Mouse (Mus musculus) midbrain, embryonic 16.5 days (tissue): ENCODE measurements around the gene Sec11a. TPM values are rescaled to one million over a fixed set of nuclear protein-coding genes. Genes with fewer than 3 reads are reported as not detected.
"Not testable (repeated sequence)": the region's sequence is repeated elsewhere in the genome, so short reads cannot be mapped to it uniquely, and the experiment has no call there.

Source experiments
- ATAC-seq: fragments of 200-750 bp; cut with Nextera tagmentation; 2 replicates; pipeline ENCODE4 v1.8.0; 2017; ENCODE audit warnings: moderate TSS enrichment
- H3K27ac ChIP-seq: fragments of 300-500 bp; sonication (generic); 2 replicates; pipeline ENCODE4 v1.5.1; 2014; ENCODE audit warnings: mild to moderate bottlenecking, low read length, mixed read lengths
- H3K27me3 ChIP-seq: fragments of 300-500 bp; sonication (generic); 2 replicates; pipeline ENCODE4 v1.6.1; 2014; ENCODE audit warnings: low read depth, low read length, mixed read lengths; ENCODE audit not compliant: control insufficient read depth, insufficient read depth
- H3K36me3 ChIP-seq: fragments of 300-500 bp; sonication (generic); 2 replicates; pipeline ENCODE4 v1.6.1; 2014; ENCODE audit warnings: mild to moderate bottlenecking, low read length, moderate library complexity, mixed read lengths; ENCODE audit not compliant: control insufficient read depth, insufficient read depth
- H3K4me1 ChIP-seq: fragments of 300-500 bp; sonication (generic); 2 replicates; pipeline ENCODE4 v1.6.1; 2014; ENCODE audit warnings: mild to moderate bottlenecking, low read length, mixed read lengths; ENCODE audit not compliant: control insufficient read depth, insufficient read depth
- H3K4me2 ChIP-seq: fragments of 300-500 bp; sonication (generic); 2 replicates; pipeline ENCODE4 v1.6.1; 2014; ENCODE audit warnings: mild to moderate bottlenecking, low read length, mixed read lengths
- H3K4me3 ChIP-seq: fragments of 300-500 bp; sonication (generic); 2 replicates; pipeline ENCODE4 v1.5.1; 2014; ENCODE audit warnings: low read depth, mild to moderate bottlenecking, low read length, moderate library complexity, mixed read lengths
- H3K9ac ChIP-seq: fragments of 300-500 bp; sonication (generic); 2 replicates; pipeline ENCODE4 v1.6.1; 2014; ENCODE audit warnings: low read depth, low read length, mixed read lengths
- H3K9me3 ChIP-seq: fragments of 300-500 bp; sonication (generic); replicated peaks from 2 replicates; pipeline ENCODE4 v1.6.1; 2014; ENCODE audit warnings: mild to moderate bottlenecking, low read length, mixed read lengths; ENCODE audit not compliant: control insufficient read depth, poor library complexity, severe bottlenecking
- WGBS: fragments of 180-500 bp; shearing (Covaris S2); extraction: QIAGEN DNeasy Blood & Tissue Kit; methylation state at CpG from one replicate; pipeline ENCODE4 v1.1.7; 2014; 5-methylcytosine and 5-hydroxymethylcytosine counted together
- polyA plus RNA-seq: library from polyadenylated mRNA; unstranded; fragments of >200 nt; fragmentation: Nextera tagmentation; extraction: Ambion mirVana; gene quantifications from 2 replicates; pipeline ENCODE4 v1.2.1, GENCODE M21; 2015

The Sec11a gene
- polyA plus RNA-seq, 1 experiment from 2014 or later, result 156 TPM

DNA sequence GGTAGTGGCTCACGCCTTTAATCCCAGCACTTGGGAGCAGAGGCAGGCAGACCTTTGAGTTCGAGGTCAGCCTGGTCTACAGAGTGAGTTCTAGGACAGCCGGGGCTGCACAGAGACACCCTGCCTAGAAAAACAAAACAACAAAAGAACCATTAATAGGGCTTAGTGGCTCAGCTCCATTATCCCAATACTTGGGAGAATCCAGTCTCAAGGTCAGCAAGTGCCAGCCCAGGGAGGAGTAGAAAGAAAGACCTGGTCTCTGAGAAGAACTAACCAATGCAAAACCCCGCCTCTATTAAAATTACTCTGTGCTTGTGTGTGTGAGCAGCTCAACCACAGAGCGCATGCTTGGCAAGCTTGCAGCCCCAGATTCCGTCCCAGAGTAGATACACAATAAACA lies 15.2 kb upstream of the Sec11a start:
- H3K4me3 ChIP-seq, result no peak overlapping the region
- H3K27ac ChIP-seq, result no peak overlapping the region
- no peaks in the 10 kb centered on the region for H3K27me3 ChIP-seq
- no peaks in the 10 kb centered on the region for H3K9me3 ChIP-seq
- ATAC-seq, result no peak
- H3K36me3 ChIP-seq, result no peaks in the 10 kb centered on the region
- no peak overlapping the region for H3K9ac ChIP-seq
- 41% methylated on average over 6 of the region's 6 CpGs for WGBS
- no peaks in the 10 kb centered on the region for H3K4me1 ChIP-seq
- H3K4me2 ChIP-seq, result no peak overlapping the region

- no peaks in the 10 kb centered on the region for H3K9me3 ChIP-seq
- no peak overlapping the region for H3K27ac ChIP-seq
- no peak overlapping the region for H3K4me3 ChIP-seq
- no peaks in the 10 kb centered on the region for H3K4me1 ChIP-seq
- no peaks in the 10 kb centered on the region for H3K36me3 ChIP-seq
- no peak overlapping the region for H3K9ac ChIP-seq
- ATAC-seq, result no peak
- no peak overlapping the region for H3K4me2 ChIP-seq
- WGBS, result 86% methylated on average over 3 of the region's 3 CpGs
- no peaks in the 10 kb centered on the region for H3K27me3 ChIP-seq
Measured at GRCm38 (mm10) chr7:80959003-80959402, 11.4 kb upstream of the Sec11a start.

GRCm38 (mm10) chr7:80956891-80957290 lies 9.3 kb upstream of the Sec11a start:
- no peaks in the 10 kb centered on the region for H3K27me3 ChIP-seq
- no peak overlapping the region for H3K9ac ChIP-seq
- ATAC-seq, result no peak
- no peak overlapping the region for H3K27ac ChIP-seq
- no peaks in the 10 kb centered on the region for H3K4me1 ChIP-seq
- 96% methylated on average over 2 of the region's 2 CpGs for WGBS
- H3K9me3 ChIP-seq, result no peaks in the 10 kb centered on the region
- H3K4me2 ChIP-seq, result no peak overlapping the region
- no peaks in the 10 kb centered on the region for H3K36me3 ChIP-seq
- H3K4me3 ChIP-seq, result no peak overlapping the region

DNA sequence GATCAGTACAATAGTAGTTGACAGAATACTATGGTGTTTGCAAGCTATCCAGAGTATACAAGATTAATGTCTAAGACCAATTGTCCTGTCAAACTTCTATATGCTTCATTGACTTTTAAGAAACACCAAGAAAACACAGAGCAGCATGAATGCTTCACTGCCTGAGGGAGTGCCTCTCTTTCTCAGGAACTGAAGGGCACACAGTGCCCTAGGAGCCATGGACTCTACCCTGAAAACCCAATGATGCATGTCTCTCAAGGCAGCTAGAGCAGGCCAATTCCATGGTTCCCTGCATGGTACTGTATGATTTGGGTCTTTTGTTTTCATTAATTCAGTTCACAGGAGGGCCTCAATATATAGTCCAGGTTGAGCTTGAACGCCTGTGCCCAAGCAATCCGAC lies 6.7 kb upstream of the Sec11a start:
- Histone ChIP-seq H3K36me3 (no peaks in the 10 kb centered on the region), H3K9me3 (no peaks in the 10 kb centered on the region), H3K4me1 (no peaks in the 10 kb centered on the region), H3K27ac (no peak overlapping the region), H3K27me3 (no peaks in the 10 kb centered on the region), H3K9ac (no peak overlapping the region), H3K4me3 (no peak overlapping the region), H3K4me2 (no peak overlapping the region)
- ATAC-seq, result no peak
- 80% methylated on average over 2 of the region's 2 CpGs for WGBS

DNA sequence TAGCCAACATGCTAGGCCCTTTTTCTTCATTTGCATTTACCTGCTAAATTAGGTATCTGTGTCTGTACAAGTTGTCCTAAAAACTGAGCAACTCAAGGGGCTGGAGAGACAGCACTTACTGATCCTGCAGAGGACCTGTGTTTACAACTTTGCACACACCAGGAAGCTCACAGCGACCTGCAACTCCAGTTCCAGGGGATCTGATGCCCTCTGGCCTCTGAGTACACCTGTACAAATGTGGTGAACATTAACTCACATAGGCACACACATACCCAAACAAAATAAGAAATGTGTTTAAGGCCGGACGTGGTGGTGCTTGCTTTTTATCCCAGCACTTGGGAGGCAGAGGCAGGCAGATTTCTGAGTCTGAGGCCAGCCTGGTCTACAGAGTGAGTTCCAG lies 4.6 kb upstream of the Sec11a start:
- H3K9me3 ChIP-seq, result no peaks in the 10 kb centered on the region
- H3K36me3 ChIP-seq, result no peaks in the 10 kb centered on the region
- no peak overlapping the region for H3K9ac ChIP-seq
- H3K27me3 ChIP-seq, result no peaks in the 10 kb centered on the region
- H3K4me3 ChIP-seq, result no peak overlapping the region
- no peak for ATAC-seq
- H3K4me2 ChIP-seq, result no peak overlapping the region
- no peak overlapping the region for H3K27ac ChIP-seq
- H3K4me1 ChIP-seq, result no peaks in the 10 kb centered on the region
- WGBS, result 73% methylated on average over 3 of the region's 3 CpGs

GRCm38 (mm10) chr7:80951461-80951860 lies 3.9 kb upstream of the Sec11a start:
- Histone ChIP-seq H3K4me3 (no peak overlapping the region), H3K9ac (no peak overlapping the region), H3K4me1 (peaks cover 3% of the 10 kb centered on the region), H3K9me3 (no peaks in the 10 kb centered on the region), H3K27me3 (no peaks in the 10 kb centered on the region), H3K27ac (no peak overlapping the region), H3K4me2 (no peak overlapping the region), H3K36me3 (no peaks in the 10 kb centered on the region)
- ATAC-seq, result no peak
- 86% methylated on average over 4 of the region's 4 CpGs for WGBS

- no peak for ATAC-seq
- H3K4me2 ChIP-seq, result no peak overlapping the region
- H3K9me3 ChIP-seq, result no peaks in the 10 kb centered on the region
- no peak overlapping the region for H3K27ac ChIP-seq
- H3K36me3 ChIP-seq, result no peaks in the 10 kb centered on the region
- 85% methylated on average over 4 of the region's 4 CpGs for WGBS
- H3K9ac ChIP-seq, result no peak overlapping the region
- no peak overlapping the region for H3K4me3 ChIP-seq
- H3K4me1 ChIP-seq, result peaks cover 1% of the 10 kb centered on the region; the same call in 1 of the 2 replicates
- no peaks in the 10 kb centered on the region for H3K27me3 ChIP-seq
Measured at GRCm38 (mm10) chr7:80939808-80940207, 7.8 kb downstream of the Sec11a start.

DNA sequence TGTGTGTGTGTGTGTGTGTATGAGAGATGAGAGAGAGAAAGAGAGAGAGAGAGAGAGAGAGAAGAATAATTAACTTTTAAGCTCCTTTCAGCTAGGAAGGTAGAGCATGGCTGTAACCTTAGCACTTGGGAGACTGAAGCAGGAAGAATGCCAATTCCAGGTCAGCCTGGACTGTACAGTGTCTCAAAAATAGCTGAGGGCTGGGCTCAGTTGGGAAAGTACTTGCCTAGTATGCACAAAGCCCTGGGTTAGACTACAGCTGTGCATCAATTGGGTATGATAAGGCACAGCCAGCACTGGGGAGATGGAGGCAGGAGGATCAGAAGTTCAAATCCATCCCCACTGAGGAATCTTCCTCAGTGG lies 10.3 kb downstream of the Sec11a start:
- H3K27ac ChIP-seq, H3K36me3 ChIP-seq, H3K9me3 ChIP-seq, H3K9ac ChIP-seq, H3K27me3 ChIP-seq, H3K4me3 ChIP-seq, ATAC-seq, H3K4me1 ChIP-seq, H3K4me2 ChIP-seq: not testable (repeated sequence)

DNA sequence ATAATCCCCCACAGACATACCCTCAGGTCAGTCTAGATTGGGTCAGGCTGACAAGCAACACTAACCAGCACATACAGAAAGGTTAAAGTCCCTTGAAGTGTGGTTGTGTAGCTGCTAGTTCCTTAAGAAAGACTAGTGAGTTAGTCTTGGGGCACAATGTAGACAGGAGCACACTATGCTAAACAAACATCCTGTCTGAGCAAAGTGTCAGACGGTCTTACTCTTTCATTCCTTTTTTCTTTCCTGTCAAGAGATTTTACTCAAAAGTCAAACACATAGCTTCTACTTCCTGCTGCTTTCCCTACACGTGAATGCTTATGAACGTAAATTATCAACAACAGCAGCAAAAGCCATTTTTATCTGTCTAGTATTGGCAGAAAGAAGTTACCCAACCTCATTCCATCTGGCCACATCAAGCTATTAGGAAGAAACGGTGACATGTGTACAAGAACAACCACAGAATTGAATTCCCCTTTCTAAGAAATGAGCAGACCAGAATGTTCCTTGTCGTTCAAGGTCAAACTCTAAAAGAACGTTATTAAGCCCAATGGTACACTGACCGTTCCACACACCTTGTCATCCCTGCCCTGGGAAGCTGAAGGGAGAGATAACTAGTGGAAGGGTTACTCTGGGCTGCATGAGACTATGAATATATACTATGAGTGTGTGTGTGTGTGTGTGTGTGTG lies 10.8 kb downstream of the Sec11a start:
- H3K4me2 ChIP-seq, ATAC-seq, H3K36me3 ChIP-seq, H3K4me1 ChIP-seq, H3K9ac ChIP-seq, H3K9me3 ChIP-seq, H3K4me3 ChIP-seq, H3K27ac ChIP-seq, H3K27me3 ChIP-seq: not testable (repeated sequence)
- 89% methylated on average over 7 of the region's 7 CpGs for WGBS
